8 mouse cellular contexts compared by ENCODE assay signal in genomic region chr9:80351678-80352331, GRCm38 (mm10).
DNase-seq lines count a peak whose midpoint lies in the region; ATAC-seq and TF ChIP-seq lines count a peak whose summit lies in the region.

No protein-coding gene starts in this region.

- no peak overlapping the region for H3ac ChIP-seq in myocyte (ENCODE audit: control insufficient read depth, insufficient read length)

- ATAC-seq in kidney, postnatal 0 days (replicated peaks; ENCODE audit: low FRiP score, low read depth): no peak
- ATAC-seq in embryonic facial prominence, embryonic 11.5 days (replicated peaks; ENCODE audit: insufficient number of reproducible peaks, low FRiP score, low TSS enrichment, low read depth): peak; percentile 53; the same call in 1 of the 2 replicates
- peak; percentile 73 for ATAC-seq in hindbrain, postnatal 0 days

- H3K4me2 ChIP-seq in kidney, postnatal 0 days (ENCODE audit: low read length): peak overlapping the region; percentile 14; the same call in 1 of the 2 replicates
- H3K4me2 ChIP-seq in embryonic facial prominence, embryonic 11.5 days (ENCODE audit: low read depth, low read length): no peak overlapping the region
- H3K4me2 ChIP-seq in hindbrain, postnatal 0 days (ENCODE audit: low read depth, low read length): peak overlapping the region; percentile 39
- H3K4me2 ChIP-seq in myocyte (ENCODE audit: low read depth): peak overlapping the region; percentile 48

- no peak for DNase-seq in kidney, postnatal 0 days (ENCODE audit: low spot score)
- no peak for DNase-seq in kidney, adult 9 months
- peak; percentile 60 for DNase-seq in embryonic facial prominence, embryonic 11.5 days (ENCODE audit: low spot score)
- peak; percentile 58 for DNase-seq in hindbrain, postnatal 0 days (ENCODE audit: low spot score)
- no peak for DNase-seq in adrenal gland, adult 18-20 months (ENCODE audit: low spot score in 2 of 2)
- DNase-seq in ovary, postnatal 10 days (ENCODE audit: low spot score): no peak
- no peak for DNase-seq in lung, postnatal 25 days (ENCODE audit: low spot score)

- no peak overlapping the region for H3K9ac ChIP-seq in kidney, postnatal 0 days (ENCODE audit: low read depth, low read length)
- no peak overlapping the region for H3K9ac ChIP-seq in embryonic facial prominence, embryonic 11.5 days (replicated peaks; ENCODE audit: low read length)
- H3K9ac ChIP-seq in hindbrain, postnatal 0 days (replicated peaks; ENCODE audit: low read length): no peak overlapping the region

- H3K27ac ChIP-seq in kidney, postnatal 0 days: no peak overlapping the region
- H3K27ac ChIP-seq in embryonic facial prominence, embryonic 11.5 days (replicated peaks; ENCODE audit: low read depth, low read length): no peak overlapping the region
- H3K27ac ChIP-seq in hindbrain, postnatal 0 days: no peak overlapping the region

- no peaks in the 10 kb centered on the region for H3K4me1 ChIP-seq in kidney, postnatal 0 days (replicated peaks; ENCODE audit: insufficient read depth, low read length)
- no peaks in the 10 kb centered on the region for H3K4me1 ChIP-seq in embryonic facial prominence, embryonic 11.5 days (ENCODE audit: control insufficient read depth, insufficient read depth, low read length)
- no peaks in the 10 kb centered on the region for H3K4me1 ChIP-seq in hindbrain, postnatal 0 days (ENCODE audit: insufficient read depth, low read length)

- no peaks in the 10 kb centered on the region for H3K79me2 ChIP-seq in myocyte (ENCODE audit: control insufficient read depth, insufficient read depth)

- H3K4me3 ChIP-seq in kidney, postnatal 0 days (replicated peaks; ENCODE audit: low read depth, low read length): no peak overlapping the region
- H3K4me3 ChIP-seq in embryonic facial prominence, embryonic 11.5 days (ENCODE audit: low read depth, low read length): no peak overlapping the region
- H3K4me3 ChIP-seq in hindbrain, postnatal 0 days (ENCODE audit: low read length): no peak overlapping the region; the same call in 1 of the 2 replicates
- H3K4me3 ChIP-seq in myocyte: no peak overlapping the region

- H3K9me3 ChIP-seq in kidney, postnatal 0 days (replicated peaks; ENCODE audit: low read length): no peaks in the 10 kb centered on the region
- H3K9me3 ChIP-seq in embryonic facial prominence, embryonic 11.5 days (replicated peaks; ENCODE audit: control insufficient read depth, low read length): no peaks in the 10 kb centered on the region
- H3K9me3 ChIP-seq in hindbrain, postnatal 0 days (ENCODE audit: low read length): no peaks in the 10 kb centered on the region

- no peak for TF ChIP-seq CTCF in kidney, postnatal 0 days (IDR thresholded peaks at IDR 0.05; ENCODE audit: low read depth)
- TF ChIP-seq CTCF in hindbrain, postnatal 0 days (IDR thresholded peaks at IDR 0.05; ENCODE audit: low read depth): no peak

- WGBS in kidney, postnatal 0 days: 44% methylated on average over 20 of the region's 20 CpGs
- 23% methylated on average over 20 of the region's 20 CpGs for WGBS in embryonic facial prominence, embryonic 11.5 days
- 12% methylated on average over 20 of the region's 20 CpGs for whole genome bisulfite sequencing in hindbrain, postnatal 0 days

- TF ChIP-seq POLR2A in myocyte (IDR thresholded peaks at IDR 0.05; ENCODE audit: insufficient read length, low read depth): no peak

- H3K27me3 ChIP-seq in kidney, postnatal 0 days (ENCODE audit: insufficient read depth, low read length): no peaks in the 10 kb centered on the region
- no peaks in the 10 kb centered on the region for H3K27me3 ChIP-seq in embryonic facial prominence, embryonic 11.5 days (ENCODE audit: control insufficient read depth, insufficient read depth, low read length)
- no peaks in the 10 kb centered on the region for H3K27me3 ChIP-seq in hindbrain, postnatal 0 days (ENCODE audit: insufficient read depth, low read length)
- no peaks in the 10 kb centered on the region for H3K27me3 ChIP-seq in myocyte (ENCODE audit: control insufficient read depth, insufficient read depth, insufficient read length)

- no peaks in the 10 kb centered on the region for H3K36me3 ChIP-seq in kidney, postnatal 0 days (ENCODE audit: insufficient read depth, low read length)
- H3K36me3 ChIP-seq in embryonic facial prominence, embryonic 11.5 days (replicated peaks; ENCODE audit: control insufficient read depth, insufficient read depth, low read depth, low read length): no peaks in the 10 kb centered on the region
- no peaks in the 10 kb centered on the region for H3K36me3 ChIP-seq in hindbrain, postnatal 0 days (ENCODE audit: insufficient read depth, low read length)
- no peaks in the 10 kb centered on the region for H3K36me3 ChIP-seq in myocyte (ENCODE audit: control insufficient read depth, insufficient read depth)

TF ChIP-seq in myocyte, 11 proteins besides CTCF, POLR2A, EP300 and RAD21:
- no peak for TF ChIP-seq E2F4 (IDR thresholded peaks at IDR 0.05; ENCODE audit: insufficient read depth)
- TF ChIP-seq MYOG (IDR thresholded peaks at IDR 0.05; ENCODE audit: control insufficient read depth in 1 of 3, insufficient read depth in 1 of 3, insufficient read length in 2 of 3, low read depth in 2 of 3): peak in 1 of 3 experiments; percentile 19
- no peak for TF ChIP-seq TCF12 (IDR thresholded peaks at IDR 0.05; ENCODE audit: insufficient read depth, poor library complexity, severe bottlenecking)

Comparison
In these comparisons a context has a peak if more than half of its experiments do, and no peak if none do; other contexts are left out.
1. DNase-seq: peak in embryonic facial prominence, embryonic 11.5 days (single experiment) and hindbrain, postnatal 0 days (single experiment); none in kidney, postnatal 0 days (single experiment), kidney, adult 9 months (single experiment), adrenal gland, adult 18-20 months (0 of 2), ovary, postnatal 10 days (single experiment) and lung, postnatal 25 days (single experiment).